Mouse (Mus musculus): ENCODE data around the gene Fcrlb.

The Fcrlb gene

GRCm38 (mm10) chr1:170907456-170908191, 5.1 kb downstream of the Fcrlb start:
- DNase-seq (ENCODE audit: low spot score in 2 of 2): peak in 1 of 2 experiments; percentile 15

DNA sequence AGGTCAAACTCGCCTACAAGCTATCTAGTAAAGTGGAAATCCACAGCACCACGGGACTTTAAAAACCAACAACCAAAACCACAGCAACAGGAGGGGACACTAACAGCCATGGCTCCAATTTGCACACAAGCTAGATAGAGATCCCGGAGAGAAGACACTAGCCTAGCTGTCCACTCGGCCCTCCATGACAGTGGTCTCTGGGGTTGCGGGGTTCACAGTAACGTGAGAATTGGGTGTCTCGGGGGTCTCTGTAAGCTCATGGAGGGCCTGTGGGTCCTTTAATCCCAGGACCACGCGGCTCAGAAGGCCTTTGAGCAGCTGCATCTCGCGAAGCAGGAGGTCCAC, 5.7 kb downstream of the Fcrlb start:
- no peak for DNase-seq (ENCODE audit: low spot score in 2 of 2)

GRCm38 (mm10) chr1:170903485-170903884, 9.3 kb downstream of the Fcrlb start:
- DNase-seq (ENCODE audit: low spot score in 2 of 2): no peak

DNA sequence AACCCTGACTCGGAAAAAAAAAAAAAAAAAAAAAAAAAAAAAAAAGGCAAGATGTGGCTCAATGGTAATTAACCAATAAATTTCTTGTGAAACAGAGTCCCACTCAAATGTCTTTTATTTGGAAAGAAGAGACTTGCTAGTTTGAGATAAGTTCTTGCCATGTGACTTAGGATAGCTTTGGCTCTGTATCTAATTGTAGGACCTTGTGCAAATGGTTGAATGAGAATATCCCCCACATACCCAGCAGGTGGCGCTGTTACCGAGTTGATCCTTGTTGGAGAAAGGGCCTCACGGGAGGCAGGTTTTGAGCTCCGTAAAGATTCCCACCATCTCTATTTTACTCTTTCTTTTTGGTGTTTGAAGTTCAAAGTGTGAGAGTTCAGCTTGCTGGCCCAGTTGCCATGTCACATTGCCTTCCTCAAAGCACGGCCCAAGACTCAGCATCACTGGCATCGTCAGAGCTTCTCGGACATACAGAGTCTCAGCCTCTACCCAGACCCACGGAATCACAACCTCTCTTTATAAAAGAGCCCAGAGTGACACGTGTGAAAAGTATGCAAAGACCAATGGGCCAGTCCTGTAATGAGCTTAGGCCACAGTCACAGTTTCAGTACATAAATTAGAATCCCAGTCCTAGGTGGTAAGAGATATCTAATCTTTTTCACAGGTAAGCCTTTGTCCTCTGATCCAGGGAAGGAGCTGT, 11.1 kb downstream of the Fcrlb start:
- peak; percentile 63 to 87 for DNase-seq (ENCODE audit: low spot score in 2 of 2)

- peak in 1 of 2 experiments; percentile 67 for DNase-seq (ENCODE audit: low spot score in 2 of 2)
Measured at GRCm38 (mm10) chr1:170900799-170901467, 11.8 kb downstream of the Fcrlb start.

- DNase-seq (ENCODE audit: low spot score in 2 of 2): no peak
Measured at GRCm38 (mm10) chr1:170898413-170899075, 14.2 kb downstream of the Fcrlb start.

DNA sequence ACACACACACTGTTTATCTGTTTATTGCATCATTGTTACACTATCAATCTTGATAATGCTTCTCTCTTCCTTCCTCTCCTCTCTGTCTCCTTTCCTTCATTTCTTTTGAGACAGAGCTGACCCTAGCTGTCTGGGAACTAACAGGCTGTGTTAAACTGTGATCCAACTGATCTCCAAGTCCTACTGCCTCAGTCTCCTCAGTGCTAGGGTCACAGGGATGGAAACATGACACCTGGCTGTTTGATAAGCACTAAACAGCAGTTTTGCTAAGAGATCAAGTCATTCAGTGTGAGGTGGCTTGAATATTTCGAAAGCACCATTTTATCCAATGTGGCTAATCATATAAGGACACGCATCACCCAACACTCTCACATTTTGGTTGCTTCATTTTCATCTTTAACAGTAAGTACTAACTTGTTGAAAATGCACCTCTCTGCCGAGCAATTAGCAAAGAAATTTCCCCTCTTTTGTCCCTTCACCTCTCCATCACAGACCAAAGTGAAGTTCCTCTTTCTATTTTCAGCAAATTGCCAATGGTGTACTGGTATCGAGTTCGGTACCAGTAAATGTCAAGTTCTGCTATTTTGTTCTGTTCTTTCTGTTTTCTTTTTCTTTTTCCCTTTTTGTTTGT, 16.0 kb downstream of the Fcrlb start:
- DNase-seq (ENCODE audit: low spot score in 2 of 2): no peak

- peak in 1 of 2 experiments; percentile 50 for DNase-seq (ENCODE audit: low spot score in 2 of 2)
Measured at GRCm38 (mm10) chr1:170894603-170895602, 17.8 kb downstream of the Fcrlb start.

DNA sequence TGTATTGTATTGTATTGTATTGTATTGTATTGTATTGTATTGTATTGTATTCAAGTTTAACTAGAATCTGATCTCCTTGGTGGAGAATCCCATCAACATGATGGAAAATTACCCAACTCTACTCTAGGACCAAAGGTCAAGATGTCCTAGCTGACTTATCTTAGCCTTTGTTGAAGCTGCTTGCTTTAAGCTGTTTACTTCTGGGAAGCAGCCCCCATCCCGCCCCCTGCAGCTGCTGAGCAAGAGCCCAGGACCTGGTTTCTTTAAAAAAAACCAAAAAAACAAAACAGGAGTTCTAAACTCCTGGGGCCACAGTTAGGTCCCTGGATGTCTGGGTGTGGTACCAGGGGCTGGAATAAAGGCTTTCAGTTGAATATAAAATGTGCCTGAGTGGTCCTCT, 20.5 kb downstream of the Fcrlb start:
- DNase-seq (ENCODE audit: low spot score in 2 of 2): no peak

GRCm38 (mm10) chr1:170891646-170892045, 21.1 kb downstream of the Fcrlb start:
- no peak for DNase-seq (ENCODE audit: low spot score in 2 of 2)

DNA sequence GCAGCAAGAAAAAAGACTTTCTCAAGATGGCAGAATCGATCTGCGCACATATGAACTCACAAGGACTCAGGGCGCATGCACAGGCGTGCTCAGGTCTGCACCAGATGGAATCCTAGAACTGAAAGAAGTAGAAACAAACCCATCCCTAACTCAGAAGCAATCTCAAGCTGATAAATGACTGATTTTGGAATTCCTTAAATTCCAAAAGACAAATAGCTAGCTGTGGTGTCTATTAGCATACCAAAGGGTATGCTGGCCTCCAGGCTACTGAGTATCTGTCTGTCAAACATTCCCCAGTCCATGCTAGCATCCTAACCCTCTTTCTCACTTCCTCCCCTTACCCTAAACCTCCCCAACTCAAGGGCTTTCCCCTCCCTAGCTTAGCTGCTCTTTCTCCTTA, 23.4 kb downstream of the Fcrlb start:
- no peak for DNase-seq (ENCODE audit: low spot score in 2 of 2)

DNA sequence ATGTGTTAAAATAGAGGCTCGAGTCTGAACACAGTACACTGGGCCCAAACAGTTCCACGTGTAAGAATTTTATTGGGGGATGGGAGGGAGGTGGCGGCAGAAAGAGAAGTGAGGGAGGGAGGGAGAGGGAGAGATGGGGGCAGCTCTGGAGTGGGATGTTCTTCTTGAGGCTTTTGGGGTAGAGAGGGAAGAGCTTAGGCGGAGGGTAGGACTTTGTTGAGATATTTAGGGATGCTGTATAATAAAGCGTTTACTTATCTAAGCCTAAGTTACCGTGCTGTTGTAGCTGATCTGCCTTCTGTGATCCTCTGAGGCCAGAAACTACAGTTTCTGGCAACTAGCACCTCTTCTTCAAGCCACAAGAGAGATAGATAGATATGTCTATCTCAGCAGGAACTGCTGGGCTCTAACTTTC, 26.7 kb downstream of the Fcrlb start:
- DNase-seq (ENCODE audit: low spot score in 2 of 2): no peak

GRCm38 (mm10) chr1:170884978-170885561, 27.7 kb downstream of the Fcrlb start, which contains the start of the genes Gm26620 and Dusp12:
Gm26620 (plus strand) TSS chr1:170885065.
Dusp12 (minus strand) TSS chr1:170885540.
- peak; percentile 71 to 79 for DNase-seq (ENCODE audit: low spot score in 2 of 2)

GRCm38 (mm10) chr1:170884390-170884789, 28.4 kb downstream of the Fcrlb start:
- DNase-seq (ENCODE audit: low spot score in 2 of 2): no peak

DNA sequence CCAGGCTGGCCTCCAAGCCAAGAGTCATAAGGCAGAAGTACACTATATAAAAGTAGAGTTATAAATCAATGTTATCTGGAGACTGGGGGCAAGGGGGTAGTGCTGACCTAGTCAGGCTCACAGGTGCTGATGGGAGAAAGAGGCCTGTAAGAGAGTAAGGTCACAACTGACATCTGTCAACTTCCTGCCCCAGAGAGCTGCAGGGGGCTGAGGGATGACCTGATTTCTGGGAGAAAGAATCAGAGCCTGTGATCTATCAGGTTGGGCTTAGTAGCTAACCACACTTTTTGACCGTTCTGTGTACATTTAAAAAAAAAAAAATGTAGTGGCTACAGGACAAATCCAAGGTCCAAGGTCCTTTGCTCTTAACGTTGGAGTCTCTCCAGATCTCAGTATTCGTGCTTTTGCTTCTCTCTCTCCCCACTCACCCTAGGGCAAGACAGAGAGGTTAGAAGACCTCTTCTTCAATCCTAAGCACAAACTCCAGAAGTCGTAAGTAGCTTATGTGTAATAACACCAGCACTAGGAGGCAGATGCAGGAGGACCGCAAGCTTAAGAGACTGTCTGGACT, 29.7 kb downstream of the Fcrlb start:
- DNase-seq (ENCODE audit: low spot score in 2 of 2): no peak

DNA sequence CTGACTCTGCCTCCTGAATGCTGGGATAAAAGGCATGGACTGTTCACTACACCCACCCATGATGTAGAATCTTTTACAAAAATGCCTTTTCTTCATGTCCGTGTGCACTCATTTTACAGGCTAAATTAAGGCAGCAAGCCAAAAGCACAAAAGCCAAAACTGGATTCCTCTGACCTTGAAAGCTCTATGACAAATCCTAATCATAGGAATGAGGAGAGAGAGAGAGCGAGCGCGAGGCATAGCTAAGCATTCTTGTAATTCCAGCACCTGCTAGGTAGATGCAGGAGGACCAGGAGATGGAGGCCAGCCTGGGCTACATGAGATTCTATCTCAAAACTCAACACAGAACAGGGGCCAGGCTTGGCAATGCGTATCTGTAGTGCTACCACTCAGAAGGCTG, 35.8 kb downstream of the Fcrlb start:
- no peak for DNase-seq (ENCODE audit: low spot score in 2 of 2)

DNA sequence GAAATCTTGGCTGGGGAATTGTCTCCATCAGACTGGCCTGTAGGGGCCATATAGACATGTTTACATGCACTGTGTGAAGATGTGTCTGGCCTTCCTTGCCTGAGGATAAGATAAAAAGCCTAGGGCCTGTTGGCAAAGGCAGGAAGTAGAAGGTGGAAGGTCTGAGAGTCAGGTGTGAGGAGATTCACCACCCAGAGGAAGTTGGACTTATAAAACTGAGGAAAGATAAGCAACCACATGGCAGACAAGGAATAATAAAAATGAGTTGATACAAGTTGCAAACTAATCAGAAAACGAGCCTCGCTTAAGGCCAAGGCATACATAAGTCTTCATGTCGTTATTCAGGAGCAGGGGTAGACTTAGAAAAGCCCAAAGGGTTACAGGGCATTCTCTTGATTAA, 37.1 kb downstream of the Fcrlb start:
- no peak for DNase-seq (ENCODE audit: low spot score in 2 of 2)

DNA sequence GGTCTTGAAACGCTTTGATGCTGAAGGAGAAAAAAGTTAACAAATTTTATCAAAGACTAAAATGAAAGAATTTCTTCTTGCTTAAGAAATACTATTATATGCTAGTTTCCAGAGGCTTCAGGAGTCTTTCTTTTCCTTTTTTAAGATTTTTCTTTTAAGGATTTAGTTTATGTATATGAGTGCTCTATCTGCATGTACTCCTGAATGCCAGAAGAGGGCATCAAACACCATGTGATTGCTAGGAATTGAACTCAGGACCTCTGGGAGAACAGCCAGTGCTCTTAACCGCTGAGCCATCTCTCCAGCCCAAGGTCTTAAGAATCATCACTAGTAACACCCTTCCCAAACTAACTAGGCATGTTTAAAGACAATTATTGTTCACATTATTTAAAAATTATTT, 40.8 kb downstream of the Fcrlb start:
- no peak for DNase-seq (ENCODE audit: low spot score in 2 of 2)

DNA sequence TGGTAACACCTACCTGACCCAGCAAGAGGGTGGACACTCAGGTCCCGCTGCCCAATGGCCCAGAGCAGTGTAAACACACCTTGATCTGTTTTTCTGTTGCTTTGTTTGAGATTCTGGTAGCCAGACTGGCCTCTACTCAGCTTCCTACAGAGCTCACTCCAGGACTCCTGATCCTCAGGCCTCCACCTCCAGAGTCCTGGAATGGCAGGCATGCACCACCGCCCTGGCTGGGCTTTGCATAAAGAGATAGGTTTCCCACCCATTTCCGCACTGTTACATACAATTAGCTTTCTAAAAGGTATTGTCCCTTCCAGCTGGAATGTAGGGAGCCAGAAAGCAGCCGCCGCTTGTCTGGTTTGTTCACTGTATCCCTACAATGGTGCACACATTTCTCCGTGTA, 41.3 kb downstream of the Fcrlb start:
- no peak for DNase-seq (ENCODE audit: low spot score in 2 of 2)

DNA sequence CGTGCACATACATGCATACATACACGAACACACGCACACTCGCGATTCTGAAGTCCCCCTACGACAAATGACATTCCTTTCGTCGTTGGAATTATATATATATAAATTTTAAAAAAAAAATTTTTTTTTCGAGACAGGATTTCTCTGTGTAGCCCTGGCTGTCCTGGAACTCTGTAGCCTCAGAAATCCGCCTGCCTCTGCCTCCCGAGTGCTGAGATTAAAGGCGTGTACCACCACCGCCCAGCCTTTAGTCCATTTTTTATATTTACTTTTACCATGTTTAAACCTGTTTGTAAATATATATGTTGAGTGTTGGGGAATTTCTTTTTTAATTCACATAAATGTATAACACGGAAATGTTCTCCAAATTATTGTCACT, 43.8 kb downstream of the Fcrlb start:
- DNase-seq (ENCODE audit: low spot score in 2 of 2): no peak
